Mouse (Mus musculus): ENCODE data around the gene Crat.

The Crat gene

DNA sequence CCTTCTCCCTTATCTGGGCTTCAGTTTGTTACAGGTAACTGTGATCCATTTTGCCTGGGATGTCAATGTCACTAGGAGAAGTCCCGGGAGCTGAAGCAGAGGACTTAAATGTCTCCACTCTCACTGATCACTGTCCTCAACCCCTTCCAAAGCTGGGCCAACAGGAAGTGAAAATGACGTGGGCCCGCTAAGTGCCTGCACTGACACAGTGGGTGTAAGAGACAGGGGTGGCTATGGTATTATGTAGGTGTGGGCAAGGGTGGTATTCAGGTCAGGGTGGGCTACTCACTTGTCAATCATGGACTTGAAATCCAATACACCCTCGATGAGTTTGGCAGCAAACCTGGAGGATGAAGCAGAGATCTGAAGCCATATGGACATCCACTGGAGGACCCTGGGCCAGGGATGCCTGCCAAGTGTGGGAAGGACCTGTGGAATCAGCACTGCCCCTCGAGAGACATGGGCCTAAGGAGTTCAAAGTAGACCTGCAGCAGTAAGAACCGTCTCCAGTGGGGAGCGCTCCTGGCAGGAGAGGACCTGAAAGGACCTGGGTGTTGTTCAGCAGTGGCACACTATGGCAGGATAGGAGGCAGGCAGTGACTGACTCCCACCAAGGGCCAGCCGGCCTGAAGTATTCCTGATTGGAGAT lies 7.0 kb downstream of the Crat start:
- no peak for DNase-seq (ENCODE audit: low spot score in 2 of 2)

DNA sequence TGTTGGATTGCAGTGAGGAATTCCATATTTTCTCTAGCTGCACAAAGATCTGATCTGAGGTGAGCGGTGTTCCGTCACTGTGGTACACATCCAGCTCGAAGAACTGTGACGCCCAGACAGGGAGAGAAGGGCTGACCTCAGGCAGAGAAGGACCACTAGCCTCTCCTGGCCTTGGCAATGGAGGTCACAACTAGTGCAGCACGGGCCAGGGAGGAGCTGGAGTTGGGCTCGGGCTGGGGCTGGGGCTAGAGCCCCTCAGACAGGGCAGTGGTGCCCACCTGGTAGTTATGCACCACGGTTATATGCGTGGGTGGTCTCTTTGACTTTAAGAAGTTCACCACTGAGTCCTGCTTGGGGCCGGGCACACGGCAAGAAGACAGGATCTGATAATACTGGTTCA lies 7.8 kb downstream of the Crat start:
- DNase-seq (ENCODE audit: low spot score in 2 of 2): no peak

DNA sequence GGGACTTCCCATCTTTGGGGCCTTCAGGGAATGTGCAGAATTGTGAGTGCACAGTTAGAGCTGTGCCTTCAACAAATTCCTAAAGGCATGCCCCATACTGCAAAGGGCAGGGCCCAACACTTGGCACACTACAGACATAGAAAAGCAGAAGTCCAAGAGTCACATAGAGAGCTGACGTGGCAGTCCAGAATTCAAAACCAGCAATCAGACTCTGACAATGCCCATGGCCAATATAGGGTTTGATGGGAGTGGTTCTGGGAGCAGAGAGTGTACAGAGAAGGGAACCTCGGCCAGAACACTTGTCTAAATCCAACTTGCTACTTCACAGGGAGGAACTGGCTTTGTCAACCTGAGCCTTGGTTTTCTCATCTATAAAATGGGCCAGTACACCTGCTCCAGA lies 8.4 kb downstream of the Crat start:
- DNase-seq (ENCODE audit: low spot score in 2 of 2): no peak

DNA sequence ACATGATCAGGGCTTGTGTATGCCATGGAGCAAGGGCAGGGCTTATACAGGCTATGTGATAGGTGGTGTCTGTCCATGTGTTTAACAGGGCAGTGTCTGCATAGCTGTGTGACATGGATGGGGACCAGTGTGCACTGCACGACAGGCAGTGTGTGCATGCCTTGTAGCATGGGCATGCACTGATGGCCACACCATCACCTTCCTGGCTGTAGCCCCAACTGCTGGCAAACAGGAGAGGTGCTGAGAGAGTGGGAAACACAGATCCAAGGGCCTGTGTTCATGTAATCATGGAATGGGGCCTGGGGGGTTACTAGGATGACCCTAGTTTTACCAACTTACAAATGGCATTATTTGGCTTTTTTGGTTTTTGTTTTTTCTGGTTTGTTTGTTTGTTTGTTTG lies 11.7 kb downstream of the Crat start:
- no peak for DNase-seq (ENCODE audit: low spot score in 2 of 2)

DNA sequence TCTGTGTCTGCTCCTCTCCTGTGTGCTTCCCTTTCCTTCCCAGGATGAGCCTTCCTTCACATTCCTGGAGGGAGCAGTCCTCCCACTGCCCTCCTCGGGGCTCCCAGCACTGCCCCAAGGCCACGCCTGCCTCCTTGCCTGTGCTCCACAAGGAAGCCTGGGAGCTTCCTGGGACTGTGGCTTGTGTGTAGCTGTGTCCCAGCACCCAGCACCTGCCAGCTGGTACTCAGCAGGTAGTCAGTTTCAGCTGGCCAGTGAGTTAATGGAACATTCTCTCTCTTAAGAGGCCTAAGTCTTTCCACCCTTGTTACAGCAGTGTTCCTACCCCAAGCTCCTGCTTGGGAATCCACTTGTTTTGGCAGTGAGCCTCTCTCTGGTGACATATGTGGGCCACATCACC lies 12.8 kb downstream of the Crat start:
- no peak for DNase-seq (ENCODE audit: low spot score in 2 of 2)

DNA sequence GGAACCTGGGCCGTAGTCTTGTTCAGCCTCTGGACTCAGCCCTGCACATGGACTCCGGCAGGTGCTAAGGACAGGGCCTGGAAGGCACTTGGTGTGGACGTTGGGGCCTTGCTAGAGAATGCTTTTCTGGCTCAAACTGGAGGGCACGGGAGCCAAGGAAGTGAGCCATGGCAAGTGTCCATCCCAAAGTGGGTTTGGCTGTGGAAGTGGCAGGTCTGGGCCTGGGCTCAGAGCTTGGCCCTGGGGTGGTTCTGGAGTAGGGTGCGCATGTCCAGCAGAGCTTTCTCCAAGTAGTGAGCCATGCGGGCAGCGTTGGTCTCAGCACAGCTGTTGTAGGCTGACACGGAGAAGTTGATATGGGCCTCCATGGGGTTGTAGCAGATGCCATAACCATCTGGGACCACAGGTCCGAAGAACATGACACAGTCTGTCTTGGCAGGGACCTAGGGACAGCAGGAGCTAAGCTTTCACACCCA lies 13.2 kb downstream of the Crat start:
- no peak for DNase-seq (ENCODE audit: low spot score in 2 of 2)

DNA sequence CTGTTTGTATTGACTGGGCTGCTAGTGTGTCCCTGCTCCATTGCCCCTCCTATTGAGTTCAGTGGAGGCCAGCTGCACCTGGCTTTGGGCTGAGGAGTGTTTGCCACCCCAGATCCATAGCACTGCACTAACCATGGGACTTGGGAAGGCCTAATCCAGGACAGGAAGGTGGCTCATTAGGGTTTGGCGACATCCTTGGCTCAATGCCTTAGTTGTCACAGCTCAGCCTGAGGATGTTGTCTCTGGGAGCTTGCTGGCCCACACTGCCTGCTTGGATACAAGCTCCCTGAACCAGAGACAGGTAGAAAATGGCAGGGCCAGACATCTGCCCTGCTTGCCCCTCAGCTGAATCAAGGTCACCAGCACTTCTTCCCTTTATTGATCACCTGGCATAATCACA lies 14.0 kb downstream of the Crat start:
- DNase-seq (ENCODE audit: low spot score in 2 of 2): no peak

DNA sequence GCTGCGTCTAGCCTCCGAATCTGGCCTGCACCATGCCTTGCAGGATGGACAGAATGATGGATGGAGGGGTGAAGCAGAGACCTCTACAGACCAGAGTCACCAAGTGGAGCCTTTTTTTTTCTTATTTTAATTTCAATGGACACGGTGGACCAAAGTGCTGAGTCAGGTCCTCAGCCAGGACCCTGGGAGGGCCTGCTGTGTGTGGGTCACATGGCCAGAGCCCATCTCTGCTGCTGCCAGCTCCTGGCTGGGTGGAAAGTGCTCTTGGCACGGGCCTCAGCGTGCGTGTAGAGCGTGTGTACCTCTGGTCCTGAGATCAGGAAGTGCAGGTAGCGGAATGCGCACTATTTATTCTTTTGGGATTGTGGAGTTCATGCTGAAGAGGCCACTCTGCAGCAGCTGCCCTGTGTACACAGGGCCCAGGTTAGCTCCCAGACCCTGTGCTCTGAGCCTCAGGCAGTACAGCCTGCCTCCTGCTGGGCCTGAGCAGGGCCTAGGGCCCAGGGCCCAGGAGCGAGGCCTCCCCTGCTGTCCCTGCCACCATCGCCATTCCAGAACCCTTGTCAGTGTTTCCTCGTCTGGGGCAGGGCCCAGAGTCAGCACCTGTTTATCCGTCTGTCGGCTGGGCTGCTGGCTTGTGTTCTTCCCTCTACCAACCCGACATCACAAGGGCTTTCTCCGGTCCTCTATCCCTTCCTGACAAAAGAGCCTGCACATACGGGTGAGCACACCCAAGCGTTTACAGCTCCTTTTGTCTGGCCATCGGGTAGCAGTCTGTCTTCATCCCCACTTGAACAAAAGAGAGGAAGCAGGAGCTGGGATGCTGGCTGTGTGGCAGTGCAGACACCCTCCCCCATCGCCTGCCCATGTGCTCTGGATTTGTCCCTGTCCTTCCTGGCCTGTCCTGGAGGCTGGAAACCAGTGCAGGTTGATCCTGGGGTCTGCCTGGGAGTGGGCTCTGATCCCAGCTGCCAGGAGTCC lies 16.1 kb downstream of the Crat start:
- DNase-seq (ENCODE audit: low spot score in 2 of 2): no peak

DNA sequence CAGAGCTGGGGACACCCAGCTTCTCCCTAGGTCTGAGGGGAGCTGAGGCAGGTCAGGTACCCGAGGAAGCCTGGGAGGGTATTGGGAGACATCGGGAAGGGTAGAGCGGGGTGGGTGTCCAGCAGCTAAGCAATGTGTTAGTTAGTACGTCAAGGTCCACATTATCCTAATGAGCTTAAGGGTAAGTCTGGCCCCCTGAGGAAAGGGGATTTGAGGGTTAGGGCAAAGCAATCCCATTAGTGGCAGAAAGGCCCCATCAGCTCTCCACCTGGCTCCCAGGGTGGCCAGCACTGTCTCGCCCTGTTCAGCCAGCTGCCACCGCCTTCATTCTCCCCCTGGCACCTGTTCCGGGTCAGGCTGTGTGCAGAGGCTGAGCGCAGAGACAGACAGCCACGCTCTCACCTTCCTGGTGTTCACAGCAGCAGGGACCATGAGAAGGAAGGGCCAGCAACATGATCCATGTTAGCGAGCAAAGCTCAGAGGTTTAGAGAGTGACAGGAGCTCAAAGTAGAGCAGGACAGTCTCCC lies 17.6 kb downstream of the Crat start:
- DNase-seq (ENCODE audit: low spot score in 2 of 2): no peak

DNA sequence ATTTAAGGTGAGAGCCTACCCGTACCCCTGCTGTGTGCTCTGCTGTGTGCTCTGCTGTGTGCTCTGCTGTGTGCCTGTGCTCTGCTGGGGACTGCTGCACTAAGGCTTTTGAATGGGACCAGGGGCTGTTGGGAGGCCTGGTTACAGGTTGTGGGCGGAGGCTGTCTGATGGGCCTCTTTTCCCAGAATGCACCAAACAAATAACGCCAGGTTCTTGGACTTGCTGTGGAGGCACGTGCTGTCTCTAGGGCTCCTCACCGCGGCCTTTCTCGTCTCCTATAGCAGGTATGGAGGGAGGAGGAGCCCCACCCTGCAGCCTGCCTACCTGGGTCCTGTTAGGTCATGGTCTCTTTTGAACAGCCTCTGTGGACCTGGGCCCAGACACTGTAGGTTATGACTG lies 19.4 kb downstream of the Crat start:
- no peak for DNase-seq (ENCODE audit: low spot score in 2 of 2)

DNA sequence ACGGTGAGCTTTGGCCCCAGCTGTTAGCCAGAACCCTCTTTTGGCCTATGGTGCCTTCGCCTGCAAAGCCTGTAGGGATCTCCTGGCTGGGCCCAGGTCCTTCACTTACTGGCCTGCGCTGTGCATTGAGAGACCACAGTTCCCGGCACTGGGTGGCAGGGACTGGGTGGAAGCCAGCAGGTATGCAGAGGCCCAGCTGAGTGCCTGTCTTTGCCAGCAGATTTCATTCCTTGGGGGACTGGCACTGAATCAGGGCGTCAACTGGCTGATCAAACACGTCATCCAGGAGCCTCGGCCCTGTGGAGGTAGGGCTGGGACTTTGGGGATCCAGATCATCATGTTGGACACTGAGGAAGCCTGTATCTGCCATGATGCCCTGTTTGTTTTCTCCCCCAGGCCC lies 19.9 kb downstream of the Crat start:
- no peak for DNase-seq (ENCODE audit: low spot score in 2 of 2)

DNA sequence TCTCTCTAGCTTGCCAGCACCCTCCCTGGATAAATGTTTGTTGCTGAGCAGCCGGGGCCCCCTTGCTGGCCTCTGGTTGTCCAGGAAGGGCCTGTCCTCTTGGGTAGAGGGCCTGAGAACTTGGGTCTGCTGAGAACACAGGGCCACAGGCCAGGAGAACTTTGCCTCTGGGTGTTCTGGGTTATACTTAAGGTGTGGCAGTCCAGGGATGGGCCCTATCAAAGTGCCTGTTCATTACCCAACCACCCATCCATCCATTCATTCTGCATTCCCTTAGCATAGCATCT lies 22.3 kb downstream of the Crat start:
- DNase-seq (ENCODE audit: low spot score in 2 of 2): no peak

DNA sequence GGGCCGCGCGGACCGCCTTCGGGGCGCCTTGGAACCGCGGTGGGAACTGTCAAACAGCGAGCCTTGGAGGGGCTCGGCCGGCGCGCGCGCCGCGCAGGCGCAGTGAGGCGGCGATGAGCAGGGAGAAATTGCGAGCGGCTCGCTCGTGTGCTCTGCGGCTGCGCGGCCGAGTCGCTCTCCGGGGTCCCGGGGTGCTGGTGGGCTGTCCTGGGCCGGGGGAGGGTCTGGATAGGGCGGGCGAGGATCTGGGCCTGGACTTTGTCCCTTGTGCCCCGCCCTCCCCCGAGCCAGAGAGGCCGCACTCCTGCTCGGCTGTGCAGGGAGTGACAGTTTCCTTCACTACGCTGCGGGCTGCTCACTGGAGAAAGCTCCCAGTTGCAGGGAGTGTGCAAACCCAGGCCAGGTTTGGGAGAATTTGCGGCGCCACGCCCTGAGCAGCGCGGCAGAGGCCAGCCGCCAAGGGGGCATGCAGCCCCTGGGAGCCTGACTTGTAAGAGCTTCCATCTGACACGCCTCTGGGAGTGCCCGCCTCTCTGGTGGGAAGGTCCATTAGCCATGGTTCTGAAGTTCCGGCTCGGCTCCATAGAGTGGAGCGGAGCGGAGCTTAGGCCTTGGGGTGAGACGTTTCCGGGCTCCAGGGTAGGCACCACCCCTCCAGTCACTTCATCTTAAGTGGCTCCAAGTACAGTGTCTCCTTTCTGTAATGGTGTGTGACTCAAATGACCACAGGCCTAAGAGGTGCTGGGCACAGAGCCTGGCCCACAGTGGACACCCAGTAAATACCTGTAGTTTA lies 22.8 kb downstream of the Crat start:
- peak in 1 of 2 experiments; percentile 66 for DNase-seq (ENCODE audit: low spot score in 2 of 2)

DNA sequence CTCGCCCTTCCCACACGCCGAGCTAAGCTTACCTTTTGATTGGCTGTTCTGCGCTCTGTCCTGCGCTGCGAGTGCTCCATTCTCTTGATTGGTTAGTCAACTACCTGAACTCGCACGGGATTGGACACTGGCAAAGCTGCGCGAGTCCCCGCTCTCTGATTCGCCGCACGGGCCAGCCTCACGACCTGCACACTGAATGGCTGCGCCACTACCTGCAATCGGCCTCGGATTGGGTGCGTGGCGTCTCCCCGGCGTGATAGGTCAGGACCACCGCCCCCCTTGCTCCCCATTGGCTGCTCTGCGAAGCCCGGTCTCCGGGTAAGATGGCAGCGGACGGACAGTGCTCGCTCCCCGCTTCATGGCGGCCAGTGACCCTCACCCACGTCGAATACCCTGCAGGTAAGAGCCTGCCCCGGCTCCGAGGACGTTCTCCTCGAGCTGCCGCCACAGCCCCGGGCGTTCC lies 23.5 kb downstream of the Crat start, which contains the start of gene Dolpp1:
Gene Dolpp1 (plus strand): TSS at position 141 of the 463 bp plus-strand sequence.
- peak; percentile 99 for DNase-seq (ENCODE audit: low spot score in 2 of 2)

DNA sequence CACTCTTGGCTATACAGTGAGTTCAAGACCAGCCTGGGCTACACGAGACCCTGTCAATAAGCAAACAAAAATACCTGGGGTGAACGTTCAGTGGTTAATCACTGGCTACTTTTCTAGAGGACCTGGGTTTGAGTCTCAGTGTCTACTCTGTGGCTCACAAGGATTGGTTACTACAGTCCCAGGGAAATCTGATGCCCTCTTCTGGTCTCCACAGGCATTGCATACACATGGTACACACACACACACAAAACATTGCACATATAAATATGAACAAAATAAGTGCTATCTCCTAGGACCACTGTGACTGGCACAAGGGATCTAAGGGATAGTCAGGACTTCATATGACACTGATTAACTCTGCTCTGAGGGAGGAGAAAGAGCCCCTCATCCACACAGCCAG lies 26.6 kb downstream of the Crat start:
- no peak for DNase-seq (ENCODE audit: low spot score in 2 of 2)

DNA sequence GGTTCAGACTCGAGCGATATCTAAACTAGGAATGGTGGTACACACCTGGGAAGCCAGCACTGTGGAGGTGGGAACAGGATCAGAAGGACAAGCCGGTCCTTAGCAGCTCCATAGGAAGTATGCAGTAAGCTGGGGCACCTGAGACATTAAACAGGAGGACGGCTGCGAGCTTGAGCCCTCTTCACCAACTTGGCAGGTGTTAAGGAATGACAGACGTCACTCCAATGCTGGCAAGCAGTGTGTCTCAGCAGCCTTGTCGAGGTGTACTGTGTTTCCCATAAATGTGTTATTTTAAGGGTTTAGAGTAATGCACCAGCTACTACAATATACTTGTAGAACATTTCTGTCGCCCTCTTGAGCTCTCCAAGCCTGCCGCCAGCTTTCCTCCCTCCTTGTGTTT lies 28.7 kb downstream of the Crat start:
- no peak for DNase-seq (ENCODE audit: low spot score in 2 of 2)

DNA sequence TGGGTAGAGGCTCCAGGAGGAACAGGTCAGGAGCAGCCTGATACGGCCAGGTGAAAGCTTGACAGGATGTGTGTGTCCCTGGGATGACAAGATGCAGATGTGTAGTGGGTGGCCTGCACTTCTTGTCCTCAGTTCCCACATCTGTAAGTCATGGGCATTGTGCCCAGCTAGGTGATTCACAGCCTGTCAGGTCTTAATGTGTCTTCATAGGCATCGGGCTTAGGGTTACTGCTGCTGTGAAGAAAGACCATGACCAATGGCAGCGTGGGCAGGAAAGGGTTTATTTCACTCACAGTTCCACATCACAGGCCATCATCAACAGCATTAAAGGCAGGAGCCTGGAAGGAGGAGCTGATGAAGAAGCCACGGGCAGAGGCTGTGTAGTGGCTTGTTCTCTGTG lies 30.0 kb downstream of the Crat start:
- DNase-seq (ENCODE audit: low spot score in 2 of 2): no peak

DNA sequence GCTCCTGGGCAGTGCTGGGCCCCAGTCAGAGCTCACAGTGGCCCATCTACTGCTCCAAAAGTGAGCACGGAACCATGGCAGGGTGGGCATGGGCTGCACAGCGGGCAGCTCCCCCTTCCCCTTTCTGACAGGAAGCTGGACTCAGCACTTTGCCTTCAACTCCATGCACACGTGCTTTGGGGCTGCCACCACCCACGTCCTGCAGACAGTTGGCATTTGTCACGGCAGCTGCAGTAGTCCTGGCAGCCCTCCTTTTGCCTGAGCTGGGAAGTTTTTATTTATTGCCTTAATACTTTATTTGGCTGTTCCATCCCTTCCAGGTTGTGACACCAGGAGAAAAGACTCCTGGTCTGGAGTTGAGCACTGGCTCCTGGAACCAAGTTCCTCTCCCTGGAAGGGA lies 30.8 kb downstream of the Crat start:
- peak in 1 of 2 experiments; percentile 44 for DNase-seq (ENCODE audit: low spot score in 2 of 2)

DNA sequence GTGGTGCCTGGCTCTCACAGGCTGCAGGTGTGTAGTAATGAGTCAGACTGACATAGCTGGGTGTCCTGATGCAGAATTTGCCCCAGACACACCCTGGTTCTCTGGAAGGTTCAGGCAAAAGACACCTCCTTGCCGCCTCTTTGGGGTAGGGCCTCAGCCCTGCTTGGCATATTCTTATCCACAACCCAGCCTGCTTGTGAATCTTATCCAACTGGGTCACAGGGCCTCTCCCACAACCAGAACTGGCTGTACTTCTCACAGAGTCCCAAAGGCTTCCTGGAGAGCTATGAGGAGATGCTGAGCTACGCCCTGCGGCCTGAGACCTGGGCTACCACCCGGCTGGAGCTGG lies 34.3 kb downstream of the Crat start:
- no peak for DNase-seq (ENCODE audit: low spot score in 2 of 2)

DNA sequence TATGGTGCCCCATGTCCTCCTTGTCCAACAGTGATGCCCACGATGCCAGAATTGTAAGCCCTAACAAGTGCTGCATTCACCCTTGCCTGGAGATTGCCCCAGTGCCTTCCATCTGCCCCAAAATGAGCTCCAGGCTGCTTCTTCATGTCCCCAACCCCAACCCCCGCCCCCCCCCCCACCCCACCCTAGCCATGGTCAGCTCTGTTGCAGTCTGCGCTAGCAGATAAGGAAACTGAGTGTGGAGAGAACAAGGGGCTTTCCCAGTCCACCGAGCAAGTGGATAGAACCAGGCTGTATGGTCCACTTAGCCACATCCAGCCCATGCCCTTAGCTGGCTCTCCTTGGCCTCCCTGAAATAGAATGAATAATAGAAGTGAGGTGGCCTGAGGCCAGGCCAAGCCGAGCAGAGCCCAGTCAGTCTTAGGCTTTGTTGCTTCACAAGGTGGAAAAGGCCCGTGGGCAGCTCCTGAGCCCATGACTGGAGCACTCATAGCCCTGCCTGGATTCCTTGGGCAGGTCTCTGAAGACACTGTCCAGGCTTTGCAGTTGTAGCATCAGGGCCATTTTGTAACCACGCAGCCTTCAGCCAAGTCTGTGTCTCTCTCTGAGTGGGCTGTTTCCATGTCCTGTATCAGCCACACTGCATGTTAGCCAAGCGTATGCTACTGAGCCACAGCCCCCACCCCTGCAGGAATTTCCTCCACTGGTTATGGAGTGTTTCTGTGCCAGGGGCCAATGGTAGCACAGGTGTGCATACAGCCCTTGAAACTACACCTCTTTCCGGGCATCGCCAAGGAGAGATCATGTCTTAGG lies 34.8 kb downstream of the Crat start:
- no peak for DNase-seq (ENCODE audit: low spot score in 2 of 2)

DNA sequence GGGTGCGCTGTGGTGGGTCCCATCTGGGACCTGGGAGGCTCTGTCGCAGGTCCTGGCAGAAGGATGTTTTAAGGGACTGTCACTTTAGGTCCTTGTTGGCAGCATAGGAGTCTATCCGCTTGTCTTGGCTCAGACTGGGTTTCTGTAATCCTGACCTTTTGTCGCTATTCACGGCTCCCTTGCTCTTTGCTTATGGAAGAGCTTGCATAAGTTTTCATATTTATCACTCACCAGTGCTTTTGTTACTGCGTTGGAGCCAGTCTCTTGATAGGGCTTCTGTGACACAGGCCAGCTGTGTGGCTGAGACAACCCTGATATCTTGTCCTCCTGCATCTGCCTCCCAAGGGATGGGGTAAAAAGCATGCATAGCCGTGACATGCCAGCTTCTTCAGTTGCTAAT lies 36.3 kb downstream of the Crat start:
- DNase-seq (ENCODE audit: low spot score in 2 of 2): no peak

Measured in left cerebral cortex, adult 9 months (tissue).